Mouse (Mus musculus): ENCODE measurements around the gene Arhgap31.
"Not testable (repeated sequence)": the region's sequence is repeated elsewhere in the genome, so short reads cannot be mapped to it uniquely, and the experiment has no call there.

The Arhgap31 gene

GRCm38 (mm10) chr16:38741204-38741903 lies 28.3 kb upstream of the Arhgap31 start:
- POLR2A ChIA-PET, result interaction anchor here in 2 of 4 experiments (0.5 to 1.2 kb wide), 4 partner anchors 8 to 138 kb away, joined by 3 to 4 read pairs (median 3); no protein-coding TSS in a partner anchor
- CTCF ChIA-PET, result interaction anchor here in 2 of 4 experiments (1.1 kb wide), 2 partner anchors 16 to 62 kb away, joined by 3 read pairs; no protein-coding TSS in a partner anchor

GRCm38 (mm10) chr16:38730921-38731320 lies 17.8 kb upstream of the Arhgap31 start:
- ChIA-PET CTCF (no interaction called here), POLR2A (no interaction called here)

- ChIA-PET POLR2A (interaction anchor here in 1 of 4 experiments (0.6 kb wide), 1 partner anchor 1122 kb away, joined by 3 read pairs; no protein-coding TSS in a partner anchor), CTCF (no interaction called here)
Observed at GRCm38 (mm10) chr16:38729610-38730288, 16.7 kb upstream of the Arhgap31 start.

GRCm38 (mm10) chr16:38729139-38729538 lies 16.1 kb upstream of the Arhgap31 start:
- POLR2A ChIA-PET, result no interaction called here
- CTCF ChIA-PET, result no interaction called here

- POLR2A ChIA-PET, result interaction anchor here in 1 of 4 experiments (0.6 kb wide), 1 partner anchor 28 kb away, joined by 3 read pairs; no protein-coding TSS in a partner anchor
- CTCF ChIA-PET, result no interaction called here
Observed at GRCm38 (mm10) chr16:38728576-38729132, 15.6 kb upstream of the Arhgap31 start.

GRCm38 (mm10) chr16:38724974-38725373 lies 11.9 kb upstream of the Arhgap31 start:
- CTCF ChIA-PET, result no interaction called here
- POLR2A ChIA-PET, result no interaction called here

- CTCF ChIA-PET, result no interaction called here
- POLR2A ChIA-PET, result no interaction called here
Observed at GRCm38 (mm10) chr16:38724256-38724655, 11.2 kb upstream of the Arhgap31 start.

- ChIA-PET POLR2A (interaction anchor here in 3 of 4 experiments (0.6 to 1.5 kb wide), 6 partner anchors 9 to 109 kb away, joined by 3 to 6 read pairs (median 4); no protein-coding TSS in a partner anchor), CTCF (no interaction called here)
Observed at GRCm38 (mm10) chr16:38721377-38721776, 8.3 kb upstream of the Arhgap31 start.

- CTCF ChIA-PET, result not testable (repeated sequence)
Observed at GRCm38 (mm10) chr16:38714259-38714526, 1.1 kb upstream of the Arhgap31 start.

GRCm38 (mm10) chr16:38713404-38714258 lies 557 bp upstream of the Arhgap31 start:
- ChIA-PET CTCF (interaction anchor here in 2 of 4 experiments (0.6 to 1.1 kb wide), 2 partner anchors 95 to 280 kb away, joined by 3 read pairs; no protein-coding TSS in a partner anchor), POLR2A (interaction anchor here in 2 of 4 experiments (0.6 to 0.9 kb wide), 3 partner anchors 10 to 522 kb away, joined by 3 to 5 read pairs (median 4); no protein-coding TSS in a partner anchor)

More at GRCm38 (mm10) chr16:38714259-38714526, 1.1 kb upstream of the Arhgap31 start:
- POLR2A ChIA-PET, result interaction anchor here in 1 of 4 experiments (0.9 kb wide), 1 partner anchor 78 kb away, joined by 4 read pairs; no protein-coding TSS in a partner anchor

- ChIA-PET POLR2A (interaction anchor here in 2 of 4 experiments (0.6 to 0.7 kb wide), 3 partner anchors 30 to 262 kb away, joined by 3 to 4 read pairs (median 3); no protein-coding TSS in a partner anchor), CTCF (interaction anchor here in 2 of 4 experiments (0.6 to 0.7 kb wide), 2 partner anchors 120 to 457 kb away, joined by 3 to 4 read pairs; no protein-coding TSS in a partner anchor)
Observed at GRCm38 (mm10) chr16:38712105-38712504, 969 bp downstream of the Arhgap31 start.

GRCm38 (mm10) chr16:38711245-38711644 lies 1.8 kb downstream of the Arhgap31 start:
- ChIA-PET POLR2A (no interaction called here), CTCF (no interaction called here)

- ChIA-PET CTCF (interaction anchor here in 2 of 4 experiments (1.1 to 1.2 kb wide), 2 partner anchors 77 to 90 kb away, joined by 3 read pairs; no protein-coding TSS in a partner anchor), POLR2A (interaction anchor here in 3 of 4 experiments (0.6 to 1.2 kb wide), 4 partner anchors 35 to 176 kb away, joined by 3 to 5 read pairs (median 3); no protein-coding TSS in a partner anchor)
Observed at GRCm38 (mm10) chr16:38708962-38709520, 4.0 kb downstream of the Arhgap31 start.

- ChIA-PET CTCF (no interaction called here), POLR2A (no interaction called here)
Observed at GRCm38 (mm10) chr16:38706782-38707181, 6.3 kb downstream of the Arhgap31 start.

- ChIA-PET CTCF (interaction anchor here in 1 of 4 experiments (0.7 kb wide), 1 partner anchor 74 kb away, joined by 4 read pairs; no protein-coding TSS in a partner anchor), POLR2A (interaction anchor here in 2 of 4 experiments (0.7 kb wide), 2 partner anchors 108 to 369 kb away, joined by 3 to 4 read pairs; no protein-coding TSS in a partner anchor)
Observed at GRCm38 (mm10) chr16:38705531-38706281, 7.4 kb downstream of the Arhgap31 start.

- CTCF ChIA-PET, result no interaction called here
- POLR2A ChIA-PET, result interaction anchor here in 1 of 4 experiments (0.9 kb wide), 1 partner anchor 10 kb away, joined by 5 read pairs; the partner anchor contains the start of gene Arhgap31
Observed at GRCm38 (mm10) chr16:38703501-38703900, 9.6 kb downstream of the Arhgap31 start.

- POLR2A ChIA-PET, result no interaction called here
- CTCF ChIA-PET, result no interaction called here
Observed at GRCm38 (mm10) chr16:38702316-38702715, 10.8 kb downstream of the Arhgap31 start.
